Mouse (Mus musculus) bone marrow macrophage, adult 2 months (primary cell): Measurements from ENCODE around the gene Syt13.

Experiments
- CTCF ChIP-seq: IDR thresholded peaks from 2 replicates; pipeline ENCODE4 v1.5.1; 2012; ENCODE audit warnings: low read depth, mild to moderate bottlenecking, low read length, moderate library complexity
- POLR2A ChIP-seq: IDR thresholded peaks from 2 replicates; pipeline ENCODE4 v1.6.1; 2012; ENCODE audit warnings: mild to moderate bottlenecking, low read depth, low read length, borderline replicate concordance

- TF ChIP-seq POLR2A = no peak
- TF ChIP-seq CTCF = no peak
Measured at GRCm38 (mm10) chr2:92967032-92967838, 52.3 kb downstream of the Syt13 start.
